Mouse (Mus musculus) kidney, embryonic 16.5 days (tissue): Measurements from ENCODE around the gene Mn1. TPM values are rescaled to one million over a fixed set of nuclear protein-coding genes. Genes with fewer than 3 reads are reported as not detected.

Experiments used
- ATAC-seq: fragments of 200-750 bp; cut with Nextera tagmentation; 2 replicates; pipeline ENCODE4 v1.8.0; 2017; ENCODE audit warnings: moderate TSS enrichment; ENCODE audit not compliant: low FRiP score, low TSS enrichment
- H3K27ac ChIP-seq: fragments of 300-500 bp; sonication (generic); 2 replicates; pipeline ENCODE4 v1.5.1; 2014; ENCODE audit warnings: low read length
- H3K27me3 ChIP-seq: fragments of 300-500 bp; sonication (generic); 2 replicates; pipeline ENCODE4 v1.6.1; 2014; ENCODE audit warnings: low read length, control low read depth, mixed read lengths; ENCODE audit not compliant: insufficient read depth
- H3K36me3 ChIP-seq: fragments of 300-500 bp; sonication (generic); 2 replicates; pipeline ENCODE4 v1.6.1; 2014; ENCODE audit warnings: low read length, control low read depth, mixed read lengths; ENCODE audit not compliant: insufficient read depth
- H3K4me1 ChIP-seq: fragments of 300-500 bp; sonication (generic); 2 replicates; pipeline ENCODE4 v1.6.1; 2014; ENCODE audit warnings: low read length, control low read depth, mixed read lengths; ENCODE audit not compliant: insufficient read depth
- H3K4me2 ChIP-seq: fragments of 300-500 bp; sonication (generic); replicated peaks from 2 replicates; pipeline ENCODE4 v1.6.1; 2014; ENCODE audit warnings: low read depth, low read length
- H3K4me3 ChIP-seq: fragments of 300-500 bp; sonication (generic); 2 replicates; pipeline ENCODE4 v1.5.1; 2014; ENCODE audit warnings: mild to moderate bottlenecking, low read length
- H3K9ac ChIP-seq: fragments of 300-500 bp; sonication (generic); replicated peaks from 2 replicates; pipeline ENCODE4 v1.6.1; 2014; ENCODE audit warnings: low read length
- H3K9me3 ChIP-seq: fragments of 300-500 bp; sonication (generic); 2 replicates; pipeline ENCODE4 v1.6.1; 2016; ENCODE audit warnings: low read length, control low read depth
- WGBS: fragments of 180-500 bp; shearing (Covaris S2); extraction: QIAGEN DNeasy Blood & Tissue Kit; methylation state at CpG from one replicate; pipeline ENCODE4 v1.1.7; 2014; 5-methylcytosine and 5-hydroxymethylcytosine counted together
- polyA plus RNA-seq: library from polyadenylated mRNA; unstranded; fragments of >200 nt; fragmentation: Nextera tagmentation; extraction: Ambion mirVana; gene quantifications from 2 replicates; pipeline ENCODE4 v1.2.1, GENCODE M21; 2015

The Mn1 gene
- polyA plus RNA-seq = 6.9 and 7.2 TPM in 2 replicates

DNA sequence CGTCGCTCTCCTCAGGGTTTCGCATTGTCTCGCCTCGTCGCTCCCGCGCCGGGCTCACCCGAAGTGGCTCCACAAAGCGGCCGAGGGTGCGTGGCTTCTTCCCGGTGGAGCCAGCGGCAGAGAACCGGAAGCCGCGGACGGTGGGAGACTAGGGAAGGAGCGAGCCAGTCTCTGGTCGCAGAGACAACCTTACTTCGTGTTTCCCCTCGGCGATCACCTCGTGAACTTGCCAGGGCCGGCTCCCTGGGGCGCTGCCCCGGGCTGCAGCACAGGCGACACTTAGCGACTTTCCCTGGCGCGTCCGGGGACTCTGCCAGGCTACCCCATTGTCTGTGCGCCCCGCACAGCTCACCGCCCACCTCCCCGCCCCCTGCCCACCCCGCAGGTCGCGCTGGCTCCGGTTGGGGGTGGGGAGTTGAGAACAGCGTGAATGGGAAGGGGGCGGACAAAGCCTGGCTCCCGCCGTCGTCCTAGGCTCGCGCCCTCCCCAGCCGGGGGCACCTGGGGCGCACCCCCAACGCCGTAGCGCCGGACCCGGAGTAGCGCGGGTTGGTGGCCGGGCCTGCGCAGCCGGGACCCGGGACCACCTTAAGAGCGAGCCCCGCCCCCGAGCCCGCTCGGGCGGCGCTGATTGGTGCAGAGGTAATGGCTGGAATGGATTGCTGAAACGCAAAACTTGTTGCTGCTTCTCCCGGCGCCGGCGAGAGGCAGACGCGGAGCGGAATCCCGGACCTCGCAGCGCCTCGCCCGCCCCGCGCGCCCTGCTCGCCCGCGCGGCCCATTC, at the start of gene Mn1:
Gene Mn1 (plus strand): TSS at position 772 of the 784 bp plus-strand sequence.
- H3K36me3 ChIP-seq = no peaks in the 10 kb centered on the region
- peak within 1 kb of the TSS; percentile 99 for H3K4me2 ChIP-seq
- H3K9me3 ChIP-seq = no peaks in the 10 kb centered on the region
- H3K27me3 ChIP-seq = peaks cover 74% of the 10 kb centered on the region
- peak; percentile 90 for ATAC-seq
- under 1% methylated on average over 85 of the region's 88 CpGs for WGBS
- peak within 1 kb of the TSS; percentile 77 for H3K9ac ChIP-seq
- peak within 1 kb of the TSS; percentile 74 for H3K4me3 ChIP-seq
- peak within 1 kb of the TSS; percentile 43 for H3K27ac ChIP-seq
- H3K4me1 ChIP-seq = peaks cover 51% of the 10 kb centered on the region

DNA sequence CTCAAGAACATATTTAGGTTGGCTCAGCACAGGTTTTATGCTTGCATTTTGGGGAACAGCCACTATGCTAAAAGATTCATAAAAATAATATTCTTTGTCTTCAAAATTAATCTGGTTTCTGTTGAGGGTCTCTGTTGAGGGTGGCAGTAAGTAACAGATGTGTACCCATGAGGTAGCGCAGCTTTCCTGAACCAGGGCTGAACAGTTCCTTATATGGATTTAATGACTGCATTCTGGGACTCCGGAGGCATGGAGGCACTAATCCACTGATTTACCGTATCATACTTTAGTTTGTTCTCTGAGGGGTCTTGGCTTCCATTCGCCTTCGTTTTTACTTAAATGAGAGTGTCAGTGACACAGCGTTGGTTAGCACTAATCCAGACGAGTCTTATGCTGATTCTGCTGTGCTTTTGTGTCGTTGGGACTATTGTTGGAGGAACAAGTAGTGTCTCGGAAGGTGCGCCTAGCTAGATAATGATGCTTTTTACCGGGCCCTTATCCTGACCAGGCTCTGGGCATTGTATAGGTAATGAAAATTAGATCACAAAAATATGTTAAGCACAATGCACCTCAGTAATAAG, 49.1 kb upstream of the Mn1 start:
- H3K9ac ChIP-seq = no peak overlapping the region
- no peak overlapping the region for H3K4me2 ChIP-seq
- no peak for ATAC-seq
- H3K9me3 ChIP-seq = no peaks in the 10 kb centered on the region
- H3K4me1 ChIP-seq = no peaks in the 10 kb centered on the region
- no peak overlapping the region for H3K27ac ChIP-seq
- H3K4me3 ChIP-seq = no peak overlapping the region
- H3K27me3 ChIP-seq = no peaks in the 10 kb centered on the region
- WGBS = 90% methylated on average over 11 of the region's 11 CpGs
- H3K36me3 ChIP-seq = peaks cover 27% of the 10 kb centered on the region

- WGBS = 85% methylated on average over 5 of the region's 5 CpGs
- Histone ChIP-seq H3K27ac (no peak overlapping the region), H3K4me3 (no peak overlapping the region), H3K9ac (no peak overlapping the region), H3K4me1 (no peaks in the 10 kb centered on the region), H3K4me2 (no peak overlapping the region), H3K9me3 (no peaks in the 10 kb centered on the region), H3K27me3 (no peaks in the 10 kb centered on the region), H3K36me3 (peaks cover 32% of the 10 kb centered on the region)
- ATAC-seq = no peak
Observed at GRCm38 (mm10) chr5:111368576-111368975, 48.6 kb upstream of the Mn1 start.

- Histone ChIP-seq H3K36me3 (peaks cover 66% of the 10 kb centered on the region), H3K4me2 (no peak overlapping the region), H3K27ac (no peak overlapping the region), H3K9me3 (no peaks in the 10 kb centered on the region), H3K9ac (no peak overlapping the region), H3K4me1 (no peaks in the 10 kb centered on the region), H3K4me3 (no peak overlapping the region), H3K27me3 (no peaks in the 10 kb centered on the region)
- WGBS = 84% methylated on average over 4 of the region's 4 CpGs
- ATAC-seq = no peak
Observed at GRCm38 (mm10) chr5:111375616-111376015, 41.5 kb upstream of the Mn1 start.

- 86% methylated on average over 24 of the region's 24 CpGs for WGBS
- no peak overlapping the region for H3K4me2 ChIP-seq
- H3K4me3 ChIP-seq = no peak overlapping the region
- no peak overlapping the region for H3K27ac ChIP-seq
- no peak for ATAC-seq
- no peaks in the 10 kb centered on the region for H3K9me3 ChIP-seq
- no peaks in the 10 kb centered on the region for H3K27me3 ChIP-seq
- H3K36me3 ChIP-seq = peaks cover 67% of the 10 kb centered on the region
- H3K4me1 ChIP-seq = no peaks in the 10 kb centered on the region
- H3K9ac ChIP-seq = no peak overlapping the region
Observed at GRCm38 (mm10) chr5:111376276-111377020, 40.7 kb upstream of the Mn1 start.

DNA sequence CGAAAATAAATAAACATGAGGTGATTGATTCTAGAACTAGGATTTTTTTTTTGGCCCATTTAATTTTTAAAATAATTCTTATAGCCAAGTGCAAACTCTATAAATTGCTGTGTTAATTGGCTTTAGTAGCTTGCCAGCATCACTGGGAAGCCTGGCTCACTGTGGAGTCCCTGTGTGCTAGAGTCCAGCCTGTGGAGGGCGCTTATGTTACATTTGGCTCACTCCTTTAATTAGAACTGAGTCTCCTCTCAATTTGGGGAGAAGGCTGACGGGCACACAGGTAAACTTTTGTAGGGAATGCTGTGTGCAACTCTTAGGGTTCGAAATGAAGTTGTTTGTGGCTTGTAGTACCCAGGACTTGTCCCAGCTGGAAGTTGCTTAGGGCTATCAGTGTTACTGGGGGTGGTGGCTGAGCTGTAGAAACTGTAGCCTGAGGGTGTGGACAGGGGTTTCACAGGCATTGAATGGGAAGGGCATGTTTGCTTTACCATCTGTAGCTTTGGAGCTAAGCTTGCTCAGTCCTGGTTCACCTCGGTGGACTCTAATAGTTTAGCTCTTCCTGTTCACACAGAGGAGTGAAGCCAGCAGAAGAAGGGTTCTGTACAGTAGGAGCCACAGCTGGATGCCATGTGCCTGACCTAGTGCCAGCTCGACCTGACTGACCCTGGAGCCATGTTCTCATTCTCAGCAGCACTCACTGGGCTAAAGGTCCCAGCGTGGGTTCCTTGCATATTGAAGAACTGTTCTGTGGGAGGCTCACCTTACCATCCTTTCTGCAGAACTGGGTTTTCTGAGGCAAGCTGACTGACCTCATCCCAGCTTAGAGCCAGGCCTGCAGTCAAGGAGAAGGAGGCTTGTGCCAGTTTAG, 38.8 kb upstream of the Mn1 start:
- no peak overlapping the region for H3K27ac ChIP-seq
- H3K36me3 ChIP-seq = peaks cover 63% of the 10 kb centered on the region
- 76% methylated on average over 7 of the region's 7 CpGs for whole genome bisulfite sequencing
- ATAC-seq = no peak
- H3K27me3 ChIP-seq = no peaks in the 10 kb centered on the region
- H3K9ac ChIP-seq = no peak overlapping the region
- no peak overlapping the region for H3K4me2 ChIP-seq
- no peaks in the 10 kb centered on the region for H3K4me1 ChIP-seq
- H3K4me3 ChIP-seq = no peak overlapping the region
- no peaks in the 10 kb centered on the region for H3K9me3 ChIP-seq

DNA sequence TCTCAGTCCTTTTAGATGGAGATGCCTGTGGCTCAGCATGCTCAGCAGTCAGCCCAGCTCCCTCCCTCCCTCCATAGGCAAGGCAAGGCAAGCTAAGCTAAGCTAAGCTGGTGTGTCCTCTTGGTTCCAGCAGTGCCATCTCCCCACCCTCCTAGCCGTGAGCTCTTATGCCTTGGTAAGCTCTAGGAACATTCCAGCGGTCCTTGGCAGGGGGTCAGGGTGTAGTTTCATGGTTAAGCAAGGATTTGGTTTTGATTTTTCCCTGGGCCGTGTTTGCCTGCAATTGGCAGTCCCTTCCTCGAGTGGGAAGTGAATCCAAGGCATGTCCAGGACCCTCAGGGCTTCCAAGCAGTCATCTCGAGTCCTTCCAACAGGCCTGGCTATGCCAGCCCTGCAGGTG, 33.8 kb upstream of the Mn1 start:
- no peaks in the 10 kb centered on the region for H3K27me3 ChIP-seq
- no peaks in the 10 kb centered on the region for H3K9me3 ChIP-seq
- 87% methylated on average over 5 of the region's 5 CpGs for WGBS
- no peak overlapping the region for H3K4me2 ChIP-seq
- no peak overlapping the region for H3K4me3 ChIP-seq
- no peak for ATAC-seq
- no peaks in the 10 kb centered on the region for H3K4me1 ChIP-seq
- H3K27ac ChIP-seq = no peak overlapping the region
- H3K9ac ChIP-seq = no peak overlapping the region
- H3K36me3 ChIP-seq = peaks cover 74% of the 10 kb centered on the region

DNA sequence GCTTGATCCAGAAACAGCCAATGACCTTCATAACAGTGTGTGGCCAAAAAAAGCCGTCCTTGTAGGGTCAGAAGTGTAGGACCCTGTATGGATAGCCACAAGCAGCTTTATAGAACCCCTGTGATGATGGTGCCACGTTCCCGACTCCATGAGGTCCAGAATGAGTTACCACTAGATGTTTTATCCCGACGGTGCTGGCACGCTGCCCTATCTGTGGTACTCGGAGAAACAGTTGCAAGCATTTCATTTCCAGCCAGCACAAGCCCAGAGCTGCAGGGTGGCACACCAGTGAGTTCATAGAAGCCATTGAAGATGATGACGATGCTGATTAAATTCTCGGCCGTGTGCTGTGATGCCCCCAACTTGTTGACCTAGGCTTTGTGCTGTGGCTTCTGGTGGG, 26.3 kb upstream of the Mn1 start:
- Histone ChIP-seq H3K27ac (no peak overlapping the region), H3K4me1 (peaks cover 24% of the 10 kb centered on the region), H3K4me2 (no peak overlapping the region), H3K36me3 (peaks cover 29% of the 10 kb centered on the region), H3K9me3 (no peaks in the 10 kb centered on the region), H3K27me3 (no peaks in the 10 kb centered on the region), H3K4me3 (no peak overlapping the region), H3K9ac (no peak overlapping the region)
- ATAC-seq = no peak
- WGBS = 86% methylated on average over 10 of the region's 10 CpGs

- no peaks in the 10 kb centered on the region for H3K9me3 ChIP-seq
- H3K4me2 ChIP-seq = no peak overlapping the region
- no peak overlapping the region for H3K27ac ChIP-seq
- no peak overlapping the region for H3K4me3 ChIP-seq
- peaks cover 25% of the 10 kb centered on the region for H3K36me3 ChIP-seq
- no peaks in the 10 kb centered on the region for H3K27me3 ChIP-seq
- H3K9ac ChIP-seq = no peak overlapping the region
- peaks cover 27% of the 10 kb centered on the region for H3K4me1 ChIP-seq
- 70% methylated on average over 6 of the region's 6 CpGs for WGBS
- no peak for ATAC-seq
Observed at GRCm38 (mm10) chr5:111391485-111391884, 25.7 kb upstream of the Mn1 start.
